Mouse (Mus musculus): ENCODE results near the gene Car4. TPM values are rescaled to one million over a fixed set of nuclear protein-coding genes. Genes with fewer than 3 reads are reported as not detected.
A peak's percentile ranks its signal among the peaks of the same experiment; 100 is the strongest.

Car4 gene
- 5.4 TPM in 2 replicates for polyA plus RNA-seq (2015; fragmentation: Nextera tagmentation; extraction: Ambion mirVana)

GRCm38 (mm10) chr11:84957591-84958270 is at the start of gene Car4:
Gene Car4 (plus strand): TSS chr11:84957786.
- Histone ChIP-seq H3K27ac (no peak within 1 kb of the TSS), H3K4me3 (replicated peaks) (peak within 1 kb of the TSS; percentile 38), H3K9ac (replicated peaks) (peak within 1 kb of the TSS; percentile 33), H3K4me2 (replicated peaks) (peak within 1 kb of the TSS; percentile 59), H3K4me1 (replicated peaks) (peaks cover 26% of the 10 kb centered on the region), H3K27me3 (peaks cover 53% of the 10 kb centered on the region), H3K36me3 (no peaks in the 10 kb centered on the region), H3K9me3 (no peaks in the 10 kb centered on the region)
- ATAC-seq = peak; percentile 48; the same call in 1 of the 2 replicates
- under 1% methylated on average over 49 of the region's 49 CpGs for WGBS

GRCm38 (mm10) chr11:84908480-84908879 is 49.1 kb upstream of the Car4 start:
- H3K4me1 ChIP-seq (replicated peaks) = no peaks in the 10 kb centered on the region
- H3K9me3 ChIP-seq = no peaks in the 10 kb centered on the region
- H3K4me2 ChIP-seq (replicated peaks) = no peak overlapping the region
- no peak overlapping the region for H3K27ac ChIP-seq
- H3K9ac ChIP-seq (replicated peaks) = no peak overlapping the region
- ATAC-seq = no peak
- H3K36me3 ChIP-seq = peaks cover 97% of the 10 kb centered on the region
- H3K4me3 ChIP-seq (replicated peaks) = no peak overlapping the region
- WGBS = 92% methylated on average over 6 of the region's 6 CpGs
- H3K27me3 ChIP-seq = no peaks in the 10 kb centered on the region

GRCm38 (mm10) chr11:84910411-84910810 is 47.2 kb upstream of the Car4 start:
- Histone ChIP-seq H3K4me1 (replicated peaks) (peaks cover 12% of the 10 kb centered on the region), H3K9me3 (no peaks in the 10 kb centered on the region), H3K4me2 (replicated peaks) (no peak overlapping the region), H3K4me3 (replicated peaks) (no peak overlapping the region), H3K9ac (replicated peaks) (no peak overlapping the region), H3K27me3 (no peaks in the 10 kb centered on the region), H3K27ac (no peak overlapping the region), H3K36me3 (peaks cover 83% of the 10 kb centered on the region)
- ATAC-seq = no peak
- 89% methylated on average over 4 of the region's 4 CpGs for WGBS

DNA sequence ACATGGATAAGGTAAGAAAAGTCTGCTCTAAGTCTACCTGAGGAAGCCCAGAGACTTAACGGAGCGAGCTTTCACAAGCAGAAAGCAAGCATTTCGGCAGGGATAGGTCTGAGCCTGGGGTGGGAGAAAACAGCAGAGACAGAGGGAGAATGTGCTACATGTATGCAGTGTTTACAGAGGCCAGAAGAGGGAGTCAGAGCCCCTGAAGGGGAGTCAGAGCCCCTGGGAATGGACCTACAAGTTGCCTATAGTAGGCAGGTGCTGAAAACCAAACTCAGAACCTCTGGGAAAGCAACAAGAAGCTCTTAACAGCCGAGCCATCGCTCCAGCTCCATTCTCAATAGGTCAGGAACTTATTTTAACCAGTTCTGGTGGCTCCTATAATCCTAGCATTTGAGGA is 42.9 kb upstream of the Car4 start:
- Histone ChIP-seq H3K27me3 (no peaks in the 10 kb centered on the region), H3K4me3 (replicated peaks) (0 out of 2 replicates have a peak overlapping the region, but pooled peaks have one; percentile 79), H3K4me1 (replicated peaks) (peaks cover 23% of the 10 kb centered on the region), H3K4me2 (replicated peaks) (peak overlapping the region; percentile 71), H3K36me3 (peaks cover 40% of the 10 kb centered on the region), H3K9me3 (no peaks in the 10 kb centered on the region), H3K9ac (replicated peaks) (no peak overlapping the region), H3K27ac (no peak overlapping the region)
- ATAC-seq = no peak
- 81% methylated on average over 5 of the region's 5 CpGs for WGBS

GRCm38 (mm10) chr11:84916053-84916702 is 41.4 kb upstream of the Car4 start, which contains the start of gene Znhit3:
Gene Znhit3 (minus strand): TSS chr11:84916366.
- H3K27ac ChIP-seq = no peak within 1 kb of the TSS
- H3K4me3 ChIP-seq (replicated peaks) = peak within 1 kb of the TSS; percentile 79
- peak; percentile 91 for ATAC-seq
- 3% methylated on average over 34 of the region's 34 CpGs for WGBS
- peaks cover 28% of the 10 kb centered on the region for H3K36me3 ChIP-seq
- peaks cover 23% of the 10 kb centered on the region for H3K4me1 ChIP-seq (replicated peaks)
- H3K9me3 ChIP-seq = no peaks in the 10 kb centered on the region
- H3K4me2 ChIP-seq (replicated peaks) = peak within 1 kb of the TSS; percentile 71
- H3K9ac ChIP-seq (replicated peaks) = peak within 1 kb of the TSS; percentile 77
- H3K27me3 ChIP-seq = no peaks in the 10 kb centered on the region

GRCm38 (mm10) chr11:84916703-84917300 is 40.8 kb upstream of the Car4 start:
- peaks cover 21% of the 10 kb centered on the region for H3K36me3 ChIP-seq
- H3K27me3 ChIP-seq = no peaks in the 10 kb centered on the region
- H3K9me3 ChIP-seq = no peaks in the 10 kb centered on the region
- no peak overlapping the region for H3K27ac ChIP-seq
- WGBS = 53% methylated on average over 7 of the region's 7 CpGs
- H3K4me2 ChIP-seq (replicated peaks) = peak overlapping the region; percentile 71
- H3K4me1 ChIP-seq (replicated peaks) = peaks cover 23% of the 10 kb centered on the region
- no peak for ATAC-seq
- peak overlapping the region; percentile 79 for H3K4me3 ChIP-seq (replicated peaks)
- peak overlapping the region; percentile 77; the same call in 1 of the 2 replicates for H3K9ac ChIP-seq (replicated peaks)

DNA sequence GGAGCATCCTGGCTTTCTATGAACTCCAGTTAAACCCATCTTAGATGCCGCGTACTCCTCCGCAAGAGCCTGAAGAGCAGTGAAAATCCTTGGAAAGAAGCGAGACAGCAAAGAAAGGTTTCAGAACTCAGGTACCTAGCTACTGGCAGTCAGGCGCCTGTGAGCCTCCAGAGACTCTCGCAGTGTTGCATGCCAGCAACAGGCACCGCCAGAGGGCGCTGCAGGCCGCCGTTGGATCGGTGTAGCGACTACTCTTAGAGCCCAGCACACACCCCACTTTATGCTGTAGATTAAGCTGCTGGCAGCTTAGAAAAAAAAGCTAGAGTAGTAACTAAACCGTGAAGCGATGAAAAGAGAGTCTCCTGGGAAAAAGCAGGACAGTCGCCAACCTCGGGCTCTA is 39.2 kb upstream of the Car4 start:
- Histone ChIP-seq H3K27me3 (no peaks in the 10 kb centered on the region), H3K36me3 (peaks cover 5% of the 10 kb centered on the region), H3K4me1 (replicated peaks) (peaks cover 23% of the 10 kb centered on the region), H3K9ac (replicated peaks) (no peak overlapping the region), H3K9me3 (no peaks in the 10 kb centered on the region), H3K4me3 (replicated peaks) (no peak overlapping the region), H3K27ac (no peak overlapping the region), H3K4me2 (replicated peaks) (peak overlapping the region; percentile 38)
- 5% methylated on average over 16 of the region's 16 CpGs for WGBS
- ATAC-seq = peak; percentile 75

- Histone ChIP-seq H3K4me2 (replicated peaks) (no peak overlapping the region), H3K4me3 (replicated peaks) (no peak overlapping the region), H3K9ac (replicated peaks) (no peak overlapping the region), H3K36me3 (no peaks in the 10 kb centered on the region), H3K4me1 (replicated peaks) (peaks cover 23% of the 10 kb centered on the region), H3K27ac (no peak overlapping the region), H3K9me3 (no peaks in the 10 kb centered on the region), H3K27me3 (no peaks in the 10 kb centered on the region)
- ATAC-seq = no peak
- WGBS = 45% methylated on average over 3 of the region's 3 CpGs
Observed at GRCm38 (mm10) chr11:84919276-84919675, 38.3 kb upstream of the Car4 start.

DNA sequence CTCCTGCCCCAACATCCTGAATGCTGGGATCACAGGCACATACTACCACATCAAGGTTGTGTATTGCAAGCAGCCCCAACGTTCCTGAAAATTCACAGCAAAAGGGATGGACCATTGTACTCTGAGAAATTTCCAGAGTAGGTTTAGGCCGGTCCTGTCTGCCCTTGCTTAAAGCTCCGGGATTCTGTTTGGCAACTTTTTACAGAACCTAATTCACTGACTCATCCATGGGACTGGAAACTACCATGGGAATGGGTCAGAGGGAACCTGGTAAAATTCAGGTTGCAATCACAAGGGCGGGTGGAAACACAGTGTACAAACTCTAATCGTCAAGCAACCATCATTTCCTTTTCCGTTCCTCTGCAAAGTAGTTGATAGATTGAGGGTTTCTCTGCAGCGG is 37.6 kb upstream of the Car4 start:
- no peak overlapping the region for H3K4me2 ChIP-seq (replicated peaks)
- peaks cover 16% of the 10 kb centered on the region for H3K4me1 ChIP-seq (replicated peaks)
- ATAC-seq = no peak
- no peaks in the 10 kb centered on the region for H3K27me3 ChIP-seq
- 77% methylated on average over 7 of the region's 7 CpGs for WGBS
- H3K9me3 ChIP-seq = no peaks in the 10 kb centered on the region
- H3K36me3 ChIP-seq = no peaks in the 10 kb centered on the region
- H3K4me3 ChIP-seq (replicated peaks) = no peak overlapping the region
- H3K9ac ChIP-seq (replicated peaks) = no peak overlapping the region
- H3K27ac ChIP-seq = no peak overlapping the region

GRCm38 (mm10) chr11:84920981-84921380 is 36.6 kb upstream of the Car4 start:
- 90% methylated on average over 8 of the region's 8 CpGs for WGBS
- H3K4me3 ChIP-seq (replicated peaks) = no peak overlapping the region
- no peak for ATAC-seq

DNA sequence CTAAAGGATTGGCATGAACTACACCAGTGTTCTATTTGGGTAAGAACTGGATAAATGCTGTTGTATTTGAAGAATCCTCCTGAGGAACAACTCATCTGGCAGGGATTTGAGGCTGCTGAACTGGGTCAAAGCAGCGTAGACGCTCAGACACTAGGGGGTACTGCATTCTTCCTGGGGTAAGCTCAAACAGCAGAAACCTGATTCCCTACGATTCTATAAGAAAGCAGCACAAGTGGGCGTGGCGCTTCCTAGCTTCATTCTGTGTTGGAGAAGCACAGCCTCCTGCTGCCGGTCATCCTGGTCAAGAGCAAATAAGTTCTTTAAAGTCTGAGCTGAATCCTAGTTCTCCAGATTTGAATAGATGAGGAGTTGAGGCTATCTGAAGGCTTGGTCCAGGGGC is 25.3 kb upstream of the Car4 start:
- no peak overlapping the region for H3K4me3 ChIP-seq (replicated peaks)
- no peaks in the 10 kb centered on the region for H3K9me3 ChIP-seq
- no peaks in the 10 kb centered on the region for H3K36me3 ChIP-seq
- H3K4me2 ChIP-seq (replicated peaks) = no peak overlapping the region
- H3K27ac ChIP-seq = no peak overlapping the region
- no peak for ATAC-seq
- 13% methylated on average over 6 of the region's 6 CpGs for WGBS
- no peak overlapping the region for H3K9ac ChIP-seq (replicated peaks)
- no peaks in the 10 kb centered on the region for H3K27me3 ChIP-seq
- no peaks in the 10 kb centered on the region for H3K4me1 ChIP-seq (replicated peaks)

More at GRCm38 (mm10) chr11:84920981-84921380, 36.6 kb upstream of the Car4 start:
- Histone ChIP-seq H3K4me2 (replicated peaks) (no peak overlapping the region), H3K27me3 (no peaks in the 10 kb centered on the region), H3K9ac (replicated peaks) (no peak overlapping the region), H3K36me3 (no peaks in the 10 kb centered on the region), H3K4me1 (replicated peaks) (peaks cover 9% of the 10 kb centered on the region), H3K9me3 (no peaks in the 10 kb centered on the region), H3K27ac (no peak overlapping the region)

DNA sequence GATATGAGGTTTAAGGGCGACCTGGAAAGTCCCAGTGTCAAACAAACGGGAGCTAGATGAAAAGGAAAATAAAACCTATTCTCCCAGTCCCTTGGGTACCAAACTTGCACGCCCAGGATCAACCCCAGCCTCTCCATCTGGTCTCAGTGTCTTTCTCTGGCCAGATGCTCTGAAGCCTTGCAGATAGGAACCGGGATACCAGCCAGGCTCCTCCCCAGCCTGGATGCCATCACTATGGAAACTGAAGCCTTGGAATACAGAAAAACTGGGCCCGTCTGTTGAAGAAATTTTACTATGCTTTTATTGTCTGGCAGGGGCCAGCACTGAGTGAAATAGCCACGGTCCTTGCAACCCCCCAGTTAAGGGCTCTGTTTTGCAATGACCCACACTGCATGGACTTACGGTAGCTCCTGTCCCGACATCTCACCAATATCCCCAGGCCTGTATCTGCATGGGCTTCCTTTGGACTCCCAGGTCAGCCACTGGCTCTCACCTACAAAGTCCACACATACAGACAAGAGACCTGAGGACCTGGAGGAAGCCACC is 18.0 kb upstream of the Car4 start:
- Histone ChIP-seq H3K9me3 (no peaks in the 10 kb centered on the region), H3K27ac (no peak overlapping the region), H3K27me3 (peaks cover 3% of the 10 kb centered on the region), H3K36me3 (no peaks in the 10 kb centered on the region), H3K4me2 (replicated peaks) (no peak overlapping the region), H3K9ac (replicated peaks) (no peak overlapping the region), H3K4me1 (replicated peaks) (peaks cover 21% of the 10 kb centered on the region), H3K4me3 (replicated peaks) (no peak overlapping the region)
- 50% methylated on average over 8 of the region's 8 CpGs for WGBS
- ATAC-seq = no peak
